Mouse (Mus musculus) heart, postnatal 0 days (tissue): ENCODE measurements around the gene Elobl. TPM values are rescaled to one million over a fixed set of nuclear protein-coding genes. Genes with fewer than 3 reads are reported as not detected.

Experiments used
- ATAC-seq: fragments of 200-750 bp; cut with Nextera tagmentation; 2 replicates; pipeline ENCODE4 v1.8.0; 2017; ENCODE audit warnings: low read depth, moderate number of reproducible peaks, moderate library complexity; ENCODE audit not compliant: insufficient read depth
- DNase-seq: peaks from one replicate; pipeline ENCODE4 v3.0.0-alpha.2; 2016; ENCODE audit warnings: low spot score
- H3K27ac ChIP-seq: fragments of 300-500 bp; sonication (generic); 2 replicates; pipeline ENCODE4 v1.5.1; 2014; ENCODE audit warnings: low read depth, mild to moderate bottlenecking
- H3K27me3 ChIP-seq: fragments of 300-500 bp; sonication (generic); 2 replicates; pipeline ENCODE4 v1.6.1; 2014; ENCODE audit warnings: low read length, mixed read lengths; ENCODE audit not compliant: control insufficient read depth, insufficient read depth
- H3K36me3 ChIP-seq: fragments of 300-500 bp; sonication (generic); replicated peaks from 2 replicates; pipeline ENCODE4 v1.6.1; 2014; ENCODE audit warnings: low read length, mixed read lengths; ENCODE audit not compliant: control insufficient read depth, insufficient read depth
- H3K4me1 ChIP-seq: fragments of 300-500 bp; sonication (generic); 2 replicates; pipeline ENCODE4 v1.6.1; 2014; ENCODE audit warnings: antibody characterized with exemption; ENCODE audit not compliant: control insufficient read depth, insufficient read depth
- H3K4me2 ChIP-seq: fragments of 300-500 bp; sonication (generic); 2 replicates; pipeline ENCODE4 v1.6.1; 2014; ENCODE audit warnings: low read depth, mild to moderate bottlenecking, low read length, moderate library complexity
- H3K4me3 ChIP-seq: fragments of 300-500 bp; sonication (generic); 2 replicates; pipeline ENCODE4 v1.5.1; 2014; ENCODE audit warnings: low read depth, low read length
- H3K9ac ChIP-seq: fragments of 300-500 bp; sonication (generic); replicated peaks from 2 replicates; pipeline ENCODE4 v1.6.1; 2014; ENCODE audit warnings: low read depth, low read length, mixed read lengths
- H3K9me3 ChIP-seq: fragments of 300-500 bp; sonication (generic); replicated peaks from 2 replicates; pipeline ENCODE4 v1.6.1; 2016; ENCODE audit warnings: low read length; ENCODE audit not compliant: control insufficient read depth
- CTCF ChIP-seq: IDR thresholded peaks from 2 replicates; pipeline ENCODE4 v1.5.1; 2016; ENCODE audit warnings: antibody characterized with exemption, control low read depth, low read depth
- EP300 ChIP-seq: IDR thresholded peaks from 2 replicates; pipeline ENCODE4 v1.6.1; 2016; ENCODE audit warnings: antibody characterized with exemption, low read depth
- WGBS: fragments of 180-500 bp; shearing (Covaris S2); extraction: QIAGEN DNeasy Blood & Tissue Kit; methylation state at CpG from one replicate; pipeline ENCODE4 v1.1.7; 2014; 5-methylcytosine and 5-hydroxymethylcytosine counted together
- polyA plus RNA-seq: library from polyadenylated mRNA; unstranded; fragments of >200 nt; fragmentation: Nextera tagmentation; extraction: Ambion mirVana; gene quantifications from 2 replicates; pipeline ENCODE4 v1.2.1, GENCODE M21; 2015
- total RNA-seq: library from RNA; depleted of rRNA; stranded (reverse); fragments of >200 nt; gene quantifications from 2 replicates; pipeline ENCODE4 v1.2.3, GENCODE M21; 2014; ENCODE audit warnings: low replicate concordance; rRNA removed

The Elobl gene
- total and polyA plus RNA-seq, 2 experiments from 2014 or later, result not detected

- Histone ChIP-seq H3K9me3 (no peaks in the 10 kb centered on the region), H3K27ac (no peak overlapping the region), H3K4me2 (no peak overlapping the region), H3K27me3 (no peaks in the 10 kb centered on the region), H3K4me1 (no peaks in the 10 kb centered on the region), H3K9ac (no peak overlapping the region), H3K36me3 (peaks cover 17% of the 10 kb centered on the region), H3K4me3 (no peak overlapping the region)
- no peak for DNase-seq
- 89% methylated on average over 19 of the region's 19 CpGs for WGBS
- TF ChIP-seq EP300 (no peak), CTCF (no peak)
- no peak for ATAC-seq
Observed at GRCm38 (mm10) chr11:88934089-88935000, 32.4 kb downstream of the Elobl start.

- no peak overlapping the region for H3K27ac ChIP-seq
- no peak overlapping the region for H3K4me3 ChIP-seq
- TF ChIP-seq EP300 (no peak), CTCF (no peak)
- no peak overlapping the region for H3K9ac ChIP-seq
- H3K4me1 ChIP-seq, result no peaks in the 10 kb centered on the region
- no peaks in the 10 kb centered on the region for H3K9me3 ChIP-seq
- ATAC-seq (no peak), DNase-seq (no peak)
- H3K4me2 ChIP-seq, result no peak overlapping the region
- 94% methylated on average over 9 of the region's 9 CpGs for WGBS
- H3K36me3 ChIP-seq, result peaks cover 27% of the 10 kb centered on the region
- H3K27me3 ChIP-seq, result no peaks in the 10 kb centered on the region
Observed at GRCm38 (mm10) chr11:88933030-88933429, 33.7 kb downstream of the Elobl start.

- Histone ChIP-seq H3K27ac (no peak overlapping the region), H3K9ac (no peak overlapping the region), H3K9me3 (no peaks in the 10 kb centered on the region), H3K4me3 (no peak overlapping the region), H3K36me3 (peaks cover 34% of the 10 kb centered on the region), H3K4me2 (no peak overlapping the region), H3K4me1 (no peaks in the 10 kb centered on the region), H3K27me3 (no peaks in the 10 kb centered on the region)
- 80% methylated on average over 14 of the region's 14 CpGs for WGBS
- TF ChIP-seq EP300 (no peak), CTCF (no peak)
- no peak for ATAC-seq
- DNase-seq, result no peak
Observed at GRCm38 (mm10) chr11:88931692-88932530, 34.8 kb downstream of the Elobl start.

GRCm38 (mm10) chr11:88926566-88926965 is 40.2 kb downstream of the Elobl start:
- Histone ChIP-seq H3K4me2 (no peak overlapping the region), H3K4me1 (no peaks in the 10 kb centered on the region), H3K27ac (no peak overlapping the region), H3K9me3 (no peaks in the 10 kb centered on the region), H3K4me3 (no peak overlapping the region), H3K36me3 (peaks cover 53% of the 10 kb centered on the region), H3K9ac (no peak overlapping the region), H3K27me3 (no peaks in the 10 kb centered on the region)
- no peak for DNase-seq
- ATAC-seq, result no peak
- TF ChIP-seq EP300 (no peak), CTCF (no peak)
- WGBS, result 72% methylated on average over 5 of the region's 5 CpGs

Other genes starting within 250 kb of the Elobl start
- gene Msi2, start 248.4 kb downstream of the Elobl start, total RNA-seq, result 94.6 and 114 TPM in 2 replicates
- gene Msi2, start 248.4 kb downstream of the Elobl start, polyA plus RNA-seq, result 20.6 and 22.1 TPM in 2 replicates
- 125 and 144 TPM in 2 replicates for gene Akap1, start 102.3 kb downstream of the Elobl start, total RNA-seq
- gene Akap1, start 102.3 kb downstream of the Elobl start, polyA plus RNA-seq, result 51.4 and 54.0 TPM in 2 replicates
- 36.0 and 44.6 TPM in 2 replicates for gene Scpep1, start 11.5 kb downstream of the Elobl start, total RNA-seq
- gene Scpep1, start 11.5 kb downstream of the Elobl start, polyA plus RNA-seq, result 36.9 and 41.4 TPM in 2 replicates
- 5.3 and 8.5 TPM in 2 replicates for gene Coil, start 3.3 kb upstream of the Elobl start, total RNA-seq
- 4.6 and 5.3 TPM in 2 replicates for gene Coil, start 3.3 kb upstream of the Elobl start, polyA plus RNA-seq
- 7.8 and 10.5 TPM in 2 replicates for gene Trim25, start 32.4 kb upstream of the Elobl start, total RNA-seq
- gene Trim25, start 32.4 kb upstream of the Elobl start, polyA plus RNA-seq, result 14.5 and 16.1 TPM in 2 replicates
- gene Dgke, start 99.9 kb upstream of the Elobl start, total RNA-seq, result 12.6 and 15.7 TPM in 2 replicates
- gene Dgke, start 99.9 kb upstream of the Elobl start, polyA plus RNA-seq, result 4.7 and 5.3 TPM in 2 replicates
- not detected in 2 replicates for gene Gm525, start 106.9 kb upstream of the Elobl start, total RNA-seq
- not detected in 2 replicates for gene Gm525, start 106.9 kb upstream of the Elobl start, polyA plus RNA-seq